Mouse (Mus musculus) B cell, adult 62 days (primary cell): ENCODE data around the gene Oas1a. TPM values are rescaled to one million over a fixed set of nuclear protein-coding genes. Genes with fewer than 3 reads are reported as not detected.

Experiments
- total RNA-seq: library from RNA; stranded (reverse); gene quantifications from 4 replicates; pipeline ENCODE4 v1.2.4, GENCODE M21; 2023

Gene Oas1a
- 1.6 to 2.9 TPM (median 2.5 TPM) in 4 replicates for total RNA-seq

DNA sequence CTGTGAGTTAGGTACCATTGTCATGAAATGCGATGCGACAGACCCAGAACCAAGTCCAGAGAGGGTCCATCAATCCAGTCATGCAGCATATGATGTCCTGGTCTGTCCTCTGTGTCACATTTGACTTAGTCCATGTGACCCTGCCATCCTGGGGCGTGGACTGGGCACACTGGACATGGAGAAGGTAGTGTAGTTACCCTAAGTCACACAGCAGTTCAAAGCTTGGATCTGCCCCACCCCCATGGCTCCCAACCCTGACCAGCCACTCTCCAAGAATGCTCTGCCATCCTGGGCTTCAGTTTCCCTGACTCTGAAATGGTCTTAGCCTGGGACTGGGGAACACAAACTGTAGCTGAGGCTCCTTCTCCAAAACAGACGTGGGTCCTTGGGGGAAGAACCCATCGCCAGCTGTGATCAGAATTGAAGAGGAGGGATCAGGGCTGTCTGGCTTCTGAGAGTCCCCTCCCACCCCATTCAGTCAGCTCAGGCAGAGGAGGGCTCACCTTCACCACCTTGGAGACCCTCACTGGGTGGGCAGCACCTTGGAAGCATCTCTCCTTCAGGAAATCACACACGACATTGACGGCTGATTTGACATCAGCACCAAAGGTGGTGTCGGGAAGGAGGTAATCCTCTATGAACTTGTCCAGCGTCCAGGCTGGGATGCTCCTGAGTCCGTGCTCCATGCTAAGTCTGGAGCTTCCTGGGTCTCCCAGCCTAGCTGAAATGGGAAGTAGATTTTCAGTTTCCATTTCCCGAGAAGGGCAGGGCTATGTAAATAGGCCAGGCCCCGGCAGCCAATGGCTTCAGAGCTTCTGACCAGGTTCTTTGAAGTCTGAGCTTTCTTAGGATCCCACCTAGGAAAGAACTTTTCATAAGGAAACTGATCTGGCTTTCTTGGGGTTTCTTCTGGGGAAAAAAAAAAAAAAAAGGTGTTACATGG lies at the start of gene Oas1a:
Oas1a (minus strand) TSS at position 731 of the 943 bp plus-strand sequence.

DNA sequence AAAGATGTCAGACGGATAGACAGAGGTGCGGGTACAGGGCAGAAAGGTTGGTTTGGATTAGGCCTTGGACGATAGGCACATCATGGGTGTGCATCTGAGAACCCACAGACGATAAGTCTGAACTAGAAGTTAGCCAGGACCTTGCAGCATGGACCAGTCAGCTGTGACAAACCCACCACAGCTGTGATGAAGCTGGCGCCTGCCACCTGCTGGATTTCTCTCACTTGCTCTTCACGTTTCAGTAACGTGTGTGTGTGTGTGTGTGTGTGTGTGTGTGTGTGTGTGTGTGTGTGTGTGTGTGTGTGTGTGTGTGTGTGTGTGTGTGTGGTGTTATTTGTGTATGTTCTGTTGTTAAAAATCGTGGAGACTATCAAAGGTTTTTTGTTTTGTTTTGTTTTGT lies 6.9 kb upstream of the Oas1a start, which contains the start of gene Oas1d:
Oas1d (plus strand) TSS at position 333 of the 400 bp plus-strand sequence.

GRCm38 (mm10) chr5:120887413-120887812 lies 19.9 kb downstream of the Oas1a start, which contains the start of gene Oas1g:
Oas1g (minus strand) TSS chr5:120887613.

DNA sequence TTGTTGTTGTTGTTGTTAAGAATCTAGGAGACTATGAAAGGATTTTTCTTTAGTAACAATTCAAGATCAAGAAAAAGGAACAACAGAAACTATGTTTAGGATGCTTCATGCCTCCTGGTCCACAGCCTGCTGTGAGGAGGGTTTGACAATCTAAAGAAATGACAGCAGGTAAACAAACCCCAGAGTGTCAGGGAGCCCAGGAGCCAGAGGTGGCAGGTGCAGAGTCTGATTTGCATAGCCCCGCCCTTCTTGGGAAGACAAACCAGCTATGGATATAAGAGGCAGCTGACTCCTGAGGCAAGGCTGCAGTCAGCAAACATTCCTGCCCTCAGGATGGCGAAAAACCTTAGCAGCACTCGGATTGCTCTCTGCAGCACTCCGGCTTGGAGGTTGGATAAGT lies 46.2 kb downstream of the Oas1a start, which contains the start of gene Oas1h:
Oas1h (plus strand) TSS at position 301 of the 400 bp plus-strand sequence.

GRCm38 (mm10) chr5:120847067-120847466 lies 60.3 kb downstream of the Oas1a start, which contains the start of gene Oas1f:
Oas1f (plus strand) TSS chr5:120847367.

Other genes starting within 250 kb of the Oas1a start
- gene Dtx1, start 195.6 kb downstream of the Oas1a start, total RNA-seq: 228 to 277 TPM (median 246 TPM) in 4 replicates
- 4.9 to 6.1 TPM (median 5.6 TPM) in 4 replicates for gene Oas2, start 157.7 kb downstream of the Oas1a start, total RNA-seq
- 2.6 to 3.2 TPM (median 2.9 TPM) in 4 replicates for gene Oas3, start 129.9 kb downstream of the Oas1a start, total RNA-seq
- 0.41 to 1.0 TPM (median 0.57 TPM) in 3 of 4 replicates, not detected in the other for gene Oas1e, start 112.0 kb downstream of the Oas1a start, total RNA-seq
- 10.9 to 17.7 TPM (median 13.6 TPM) in 4 replicates for gene Oas1c, start 95.0 kb downstream of the Oas1a start, total RNA-seq
- gene Oas1f, start 60.2 kb downstream of the Oas1a start, total RNA-seq: not detected in 4 replicates
- gene Oas1h, start 46.1 kb downstream of the Oas1a start, total RNA-seq: not detected in 4 replicates
- gene Oas1g, start 19.9 kb downstream of the Oas1a start, total RNA-seq: 0.35 to 0.75 TPM (median 0.43 TPM) in 3 of 4 replicates, not detected in the other
- gene Oas1d, start 7.0 kb upstream of the Oas1a start, total RNA-seq: not detected in 4 replicates
- not detected in 4 replicates for gene Rph3a, start 102.6 kb upstream of the Oas1a start, total RNA-seq